Mouse (Mus musculus) intestine, embryonic 16.5 days (tissue): ENCODE measurements at regions not wholly inside any gene's neighbourhood (a gene's known extent, or its start where the extent isn't known, plus 50 kb on each side); places are given as distances from the start of the nearest gene placed in this dataset.

ENCODE experiments used
- ATAC-seq: fragments of 200-750 bp; cut with Nextera tagmentation; 2 replicates; pipeline ENCODE4 v1.8.0; 2017; ENCODE audit warnings: moderate TSS enrichment, moderate library complexity
- H3K27ac ChIP-seq: fragments of 300-500 bp; sonication (generic); 2 replicates; pipeline ENCODE4 v1.5.1; 2014; ENCODE audit warnings: mild to moderate bottlenecking, low read length
- H3K27me3 ChIP-seq: fragments of 300-500 bp; sonication (generic); replicated peaks from 2 replicates; pipeline ENCODE4 v1.6.1; 2014; ENCODE audit warnings: low read length, control low read depth, mixed read lengths; ENCODE audit not compliant: control insufficient read depth, insufficient read depth
- H3K36me3 ChIP-seq: fragments of 300-500 bp; sonication (generic); 2 replicates; pipeline ENCODE4 v1.6.1; 2014; ENCODE audit warnings: low read length, control low read depth; ENCODE audit not compliant: control insufficient read depth, insufficient read depth
- H3K4me1 ChIP-seq: fragments of 300-500 bp; sonication (generic); 2 replicates; pipeline ENCODE4 v1.6.1; 2014; ENCODE audit warnings: low read length, control low read depth, mixed read lengths; ENCODE audit not compliant: control insufficient read depth, insufficient read depth
- H3K4me2 ChIP-seq: fragments of 300-500 bp; sonication (generic); 2 replicates; pipeline ENCODE4 v1.6.1; 2014; ENCODE audit warnings: low read depth, low read length, control low read depth
- H3K4me3 ChIP-seq: fragments of 300-500 bp; sonication (generic); 2 replicates; pipeline ENCODE4 v1.5.1; 2014; ENCODE audit warnings: mild to moderate bottlenecking, low read length
- H3K9ac ChIP-seq: fragments of 300-500 bp; sonication (generic); 2 replicates; pipeline ENCODE4 v1.6.1; 2014; ENCODE audit warnings: low read depth, low read length
- H3K9me3 ChIP-seq: fragments of 300-500 bp; sonication (generic); 2 replicates; pipeline ENCODE4 v1.6.1; 2016; ENCODE audit warnings: low read length, control low read depth; ENCODE audit not compliant: control insufficient read depth
- WGBS: fragments of 180-500 bp; shearing (Covaris S2); extraction: QIAGEN DNeasy Blood & Tissue Kit; methylation state at CpG from one replicate; pipeline ENCODE4 v1.1.7; 2014; 5-methylcytosine and 5-hydroxymethylcytosine counted together

- H3K27ac ChIP-seq, result no peak overlapping the region
- no peak for ATAC-seq
- WGBS, result 82% methylated on average over 3 of the region's 3 CpGs
Observed at GRCm38 (mm10) chr4:124350361-124350760, 260.2 kb downstream of the 3100002H09Rik start.

GRCm38 (mm10) chr4:124349610-124350295, 260.9 kb downstream of the 3100002H09Rik start:
- Histone ChIP-seq H3K27ac (no peak overlapping the region), H3K4me1 (no peaks in the 10 kb centered on the region), H3K9ac (no peak overlapping the region), H3K9me3 (no peaks in the 10 kb centered on the region), H3K36me3 (no peaks in the 10 kb centered on the region), H3K27me3 (no peaks in the 10 kb centered on the region), H3K4me2 (no peak overlapping the region), H3K4me3 (no peak overlapping the region)
- 68% methylated on average over 15 of the region's 15 CpGs for WGBS
- ATAC-seq, result no peak

More at GRCm38 (mm10) chr4:124350361-124350760, 260.2 kb downstream of the 3100002H09Rik start:
- Histone ChIP-seq H3K4me3 (no peak overlapping the region), H3K4me2 (no peak overlapping the region), H3K9me3 (no peaks in the 10 kb centered on the region), H3K27me3 (no peaks in the 10 kb centered on the region), H3K36me3 (no peaks in the 10 kb centered on the region), H3K4me1 (no peaks in the 10 kb centered on the region), H3K9ac (no peak overlapping the region)

- no peak for ATAC-seq
- Histone ChIP-seq H3K4me1 (no peaks in the 10 kb centered on the region), H3K27ac (no peak overlapping the region), H3K9me3 (no peaks in the 10 kb centered on the region), H3K27me3 (no peaks in the 10 kb centered on the region), H3K4me2 (no peak overlapping the region), H3K36me3 (no peaks in the 10 kb centered on the region), H3K9ac (no peak overlapping the region), H3K4me3 (no peak overlapping the region)
- WGBS, result 37% methylated on average over 3 of the region's 3 CpGs
Observed at GRCm38 (mm10) chr4:124349055-124349454, 261.5 kb downstream of the 3100002H09Rik start.

- 36% methylated on average over 7 of the region's 7 CpGs for WGBS
- no peak overlapping the region for H3K9ac ChIP-seq
- ATAC-seq, result no peak
- H3K27ac ChIP-seq, result no peak overlapping the region
- no peaks in the 10 kb centered on the region for H3K4me1 ChIP-seq
- H3K4me3 ChIP-seq, result no peak overlapping the region
- H3K27me3 ChIP-seq, result no peaks in the 10 kb centered on the region
- 0 out of 2 replicates have a peak, but pooled peaks cover 3% of the 10 kb centered on the region for H3K9me3 ChIP-seq
- H3K36me3 ChIP-seq, result no peaks in the 10 kb centered on the region
- H3K4me2 ChIP-seq, result no peak overlapping the region
Observed at GRCm38 (mm10) chr4:124340073-124340472, 270.5 kb downstream of the 3100002H09Rik start.

- H3K36me3 ChIP-seq, result no peaks in the 10 kb centered on the region
- H3K9ac ChIP-seq, result no peak overlapping the region
- no peak overlapping the region for H3K4me3 ChIP-seq
- H3K27me3 ChIP-seq, result no peaks in the 10 kb centered on the region
- no peak overlapping the region for H3K4me2 ChIP-seq
- H3K4me1 ChIP-seq, result no peaks in the 10 kb centered on the region
- H3K9me3 ChIP-seq, result 0 out of 2 replicates have a peak, but pooled peaks cover 3% of the 10 kb centered on the region
- no peak for ATAC-seq
- H3K27ac ChIP-seq, result no peak overlapping the region
- 73% methylated on average over 2 of the region's 2 CpGs for WGBS
Observed at GRCm38 (mm10) chr4:124335726-124336125, 274.9 kb downstream of the 3100002H09Rik start.

GRCm38 (mm10) chr4:124332974-124333373, 277.6 kb downstream of the 3100002H09Rik start:
- Histone ChIP-seq H3K4me2 (no peak overlapping the region), H3K4me3 (no peak overlapping the region), H3K27ac (no peak overlapping the region), H3K36me3 (no peaks in the 10 kb centered on the region), H3K4me1 (no peaks in the 10 kb centered on the region), H3K9ac (no peak overlapping the region), H3K27me3 (no peaks in the 10 kb centered on the region), H3K9me3 (0 out of 2 replicates have a peak, but pooled peaks cover 3% of the 10 kb centered on the region)
- ATAC-seq, result no peak
- WGBS, result 71% methylated on average over 2 of the region's 2 CpGs

GRCm38 (mm10) chr4:124332416-124332815, 278.2 kb downstream of the 3100002H09Rik start:
- 0 out of 2 replicates have a peak, but pooled peaks cover 3% of the 10 kb centered on the region for H3K9me3 ChIP-seq
- H3K27ac ChIP-seq, result no peak overlapping the region
- no peaks in the 10 kb centered on the region for H3K4me1 ChIP-seq
- H3K4me2 ChIP-seq, result no peak overlapping the region
- ATAC-seq, result no peak
- H3K27me3 ChIP-seq, result no peaks in the 10 kb centered on the region
- no peaks in the 10 kb centered on the region for H3K36me3 ChIP-seq
- 84% methylated on average over 12 of the region's 12 CpGs for WGBS
- no peak overlapping the region for H3K9ac ChIP-seq
- H3K4me3 ChIP-seq, result no peak overlapping the region

GRCm38 (mm10) chr4:124329107-124329771, 281.4 kb downstream of the 3100002H09Rik start:
- Histone ChIP-seq H3K9me3 (no peaks in the 10 kb centered on the region), H3K4me2 (no peak overlapping the region), H3K36me3 (no peaks in the 10 kb centered on the region), H3K27me3 (no peaks in the 10 kb centered on the region), H3K4me1 (no peaks in the 10 kb centered on the region), H3K9ac (no peak overlapping the region), H3K27ac (no peak overlapping the region), H3K4me3 (no peak overlapping the region)
- 71% methylated on average over 15 of the region's 15 CpGs for WGBS
- ATAC-seq, result no peak

GRCm38 (mm10) chr4:124326301-124326700, 284.3 kb downstream of the 3100002H09Rik start:
- H3K4me1 ChIP-seq, result no peaks in the 10 kb centered on the region
- no peak overlapping the region for H3K4me2 ChIP-seq
- no peaks in the 10 kb centered on the region for H3K9me3 ChIP-seq
- no peak overlapping the region for H3K9ac ChIP-seq
- WGBS, result 91% methylated on average over 9 of the region's 9 CpGs
- ATAC-seq, result no peak
- H3K27me3 ChIP-seq, result no peaks in the 10 kb centered on the region
- no peak overlapping the region for H3K27ac ChIP-seq
- no peaks in the 10 kb centered on the region for H3K36me3 ChIP-seq
- no peak overlapping the region for H3K4me3 ChIP-seq
